Mouse (Mus musculus) lung, adult 2 months (tissue): ENCODE data around the gene Fam120a.

Experiments
- CTCF ChIP-seq: fragments of 200-500 bp; IDR thresholded peaks from 2 replicates; pipeline ENCODE4 v1.5.1; 2011; ENCODE audit warnings: mild to moderate bottlenecking, low read length, control low read depth; ENCODE audit not compliant: insufficient read depth
- POLR2A ChIP-seq: fragments of 200-500 bp; IDR thresholded peaks from 2 replicates; pipeline ENCODE4 v1.6.1; 2011; ENCODE audit warnings: low read depth, mild to moderate bottlenecking, control low read depth, low read length, borderline replicate concordance; ENCODE audit errors: extremely low read depth

DNA sequence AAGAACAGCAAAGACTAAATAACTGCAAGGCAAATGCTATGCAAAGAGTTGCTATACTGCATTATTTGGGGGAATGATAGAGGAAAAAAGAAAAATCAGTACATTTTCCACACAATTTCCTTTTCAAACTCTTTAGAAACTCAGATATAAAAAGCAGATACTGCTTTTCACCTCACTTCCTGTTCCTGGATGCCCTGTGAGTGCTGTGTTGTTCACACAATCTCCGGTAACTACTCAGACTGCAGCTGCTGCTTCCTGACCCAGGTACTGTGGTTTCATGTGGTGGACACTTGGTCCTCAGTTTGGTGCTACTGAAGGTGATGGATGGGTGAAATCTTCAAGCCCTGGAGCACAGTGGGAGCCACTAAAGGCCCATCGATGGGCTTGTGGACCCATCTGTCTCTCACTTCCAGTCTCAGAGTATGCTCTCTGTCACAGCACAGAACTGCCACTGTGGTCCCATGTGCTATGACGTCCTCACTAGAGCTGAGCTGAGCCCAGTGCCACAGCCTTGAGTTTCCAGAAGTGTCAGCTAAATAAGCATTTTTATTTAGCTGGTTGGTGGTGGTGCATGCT, 38.2 kb downstream of the Fam120a start:
- TF ChIP-seq POLR2A (no peak), CTCF (no peak)
